Mouse (Mus musculus) G1E (cell line): ENCODE data around the gene Map3k7cl. TPM values are rescaled to one million over a fixed set of nuclear protein-coding genes. Genes with fewer than 3 reads are reported as not detected.

Source experiments
- ATAC-seq: 2 replicates; pipeline ENCODE4 v1.8.0; 2016; ENCODE audit warnings: mild to moderate bottlenecking; ENCODE audit not compliant: insufficient number of reproducible peaks, poor library complexity, low FRiP score, severe bottlenecking; ENCODE audit errors: extremely low read depth
- DNase-seq: peaks from one replicate; pipeline ENCODE4 v3.0.0; 2012; ENCODE audit warnings: low spot score
- H3K27me3 ChIP-seq: 2 replicates; pipeline ENCODE4 v1.6.1; 2012; ENCODE audit warnings: mild to moderate bottlenecking, low read length, inconsistent platforms; ENCODE audit not compliant: insufficient read depth
- H3K36me3 ChIP-seq: replicated peaks from 2 replicates; pipeline ENCODE3; 2012; ENCODE audit warnings: mild to moderate bottlenecking, inconsistent platforms
- H3K4me1 ChIP-seq: 2 replicates; pipeline ENCODE4 v1.6.1; 2012; ENCODE audit warnings: low read depth, low read length, inconsistent platforms, mixed read lengths; ENCODE audit not compliant: insufficient read depth
- H3K4me3 ChIP-seq: 2 replicates; pipeline ENCODE4 v1.5.1; 2012; ENCODE audit warnings: low read depth, mild to moderate bottlenecking, inconsistent platforms, low read length, moderate library complexity, mixed read lengths
- H3K9me3 ChIP-seq: replicated peaks from 2 replicates; pipeline ENCODE4 v1.6.1; 2012; ENCODE audit warnings: inconsistent platforms
- CTCF ChIP-seq: IDR thresholded peaks from 2 replicates; pipeline ENCODE4 v1.5.1; 2012; ENCODE audit warnings: low read depth, low read length, inconsistent platforms, mixed read lengths
- GATA1 ChIP-seq: IDR thresholded peaks from 2 replicates; pipeline ENCODE4 v1.6.1; 2012; ENCODE audit warnings: borderline replicate concordance, low read length, inconsistent platforms, mixed read lengths
- GATA2 ChIP-seq: IDR thresholded peaks from 2 replicates; pipeline ENCODE4 v1.6.1; 2012; ENCODE audit warnings: low read depth, low read length, inconsistent platforms, borderline replicate concordance
- POLR2AphosphoS5 ChIP-seq: IDR thresholded peaks from 2 replicates; pipeline ENCODE4 v1.6.1; 2012; ENCODE audit warnings: low read depth, low read length, inconsistent platforms; ENCODE audit not compliant: insufficient replicate concordance
- TAL1 ChIP-seq: conservative IDR thresholded peaks from 2 replicates; pipeline ENCODE4 v1.6.1; 2012; ENCODE audit warnings: low read depth, low read length, inconsistent platforms, mixed read lengths
- polyA plus RNA-seq: library from polyadenylated mRNA; stranded (reverse); fragments of >175 nt; gene quantifications from 2 replicates; pipeline ENCODE4 v1.2.3, GENCODE M21; 2012
- total RNA-seq, 2 experiments: library from RNA; stranded (forward) in 1 of 2; stranded (reverse) in 1 of 2; fragments of 200-1000 nt in 1 of 2; fragments of >200 nt in 1 of 2; fragmentation: Nextera tagmentation in 1 of 2; gene quantifications; 2 replicates each; pipeline ENCODE4 v1.2.3; 2014 to 2017

Map3k7cl gene
- total and polyA plus RNA-seq, 3 experiments: 0.16 TPM; not detected in 2

DNA sequence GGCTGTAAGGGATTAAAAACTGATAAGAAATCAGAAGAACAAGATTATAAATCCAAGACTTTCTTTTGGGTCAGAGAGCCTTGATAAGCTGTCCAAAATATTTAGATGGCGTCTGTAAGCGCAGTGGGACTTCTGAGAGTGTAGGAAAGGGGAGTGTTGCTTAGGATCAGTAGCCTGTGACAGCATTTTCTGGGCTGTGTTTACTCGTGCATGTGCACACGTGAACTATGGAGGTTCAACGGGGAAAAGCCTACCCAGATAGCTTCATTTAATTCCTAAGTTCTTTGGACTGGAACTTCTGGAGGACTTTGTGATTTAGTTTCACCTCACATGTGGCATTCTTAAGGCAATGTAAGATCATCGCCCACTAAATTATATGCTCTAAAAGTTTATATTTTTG, 29.6 kb downstream of the Map3k7cl start:
- DNase-seq (no peak), ATAC-seq (no peak)
- no peaks in the 10 kb centered on the region for H3K27me3 ChIP-seq
- H3K4me3 ChIP-seq: no peak overlapping the region
- H3K4me1 ChIP-seq: no peaks in the 10 kb centered on the region
- TF ChIP-seq TAL1 (no peak), GATA2 (no peak), GATA1 (no peak), CTCF (no peak), POLR2AphosphoS5 (no peak)
- H3K36me3 ChIP-seq: no peaks in the 10 kb centered on the region
- H3K9me3 ChIP-seq: no peaks in the 10 kb centered on the region

DNA sequence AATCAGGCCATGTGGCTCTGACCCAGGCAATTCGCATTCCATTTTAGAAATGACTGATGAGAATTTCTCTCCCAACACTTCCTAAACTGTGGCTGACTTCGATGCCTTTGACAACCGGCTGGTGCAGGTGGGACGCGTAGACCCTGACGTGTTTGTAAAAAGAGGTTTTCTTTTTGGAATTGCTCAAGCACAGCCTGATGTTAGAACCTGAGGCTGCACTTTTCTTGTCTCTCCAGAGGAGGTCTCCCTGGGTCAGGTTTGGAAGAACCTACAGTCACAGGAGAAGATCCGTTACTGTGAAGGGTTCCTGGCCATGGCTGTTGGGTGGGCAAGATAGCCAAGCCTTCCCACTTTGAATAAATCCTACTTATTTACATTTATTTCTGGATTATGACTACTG, 31.5 kb downstream of the Map3k7cl start:
- H3K4me1 ChIP-seq: no peaks in the 10 kb centered on the region
- DNase-seq: no peak
- TF ChIP-seq GATA2 (no peak), POLR2AphosphoS5 (no peak), TAL1 (no peak), GATA1 (no peak), CTCF (no peak)
- H3K27me3 ChIP-seq: no peaks in the 10 kb centered on the region
- H3K36me3 ChIP-seq: no peaks in the 10 kb centered on the region
- ATAC-seq: no peak
- H3K9me3 ChIP-seq: no peaks in the 10 kb centered on the region
- H3K4me3 ChIP-seq: no peak overlapping the region

DNA sequence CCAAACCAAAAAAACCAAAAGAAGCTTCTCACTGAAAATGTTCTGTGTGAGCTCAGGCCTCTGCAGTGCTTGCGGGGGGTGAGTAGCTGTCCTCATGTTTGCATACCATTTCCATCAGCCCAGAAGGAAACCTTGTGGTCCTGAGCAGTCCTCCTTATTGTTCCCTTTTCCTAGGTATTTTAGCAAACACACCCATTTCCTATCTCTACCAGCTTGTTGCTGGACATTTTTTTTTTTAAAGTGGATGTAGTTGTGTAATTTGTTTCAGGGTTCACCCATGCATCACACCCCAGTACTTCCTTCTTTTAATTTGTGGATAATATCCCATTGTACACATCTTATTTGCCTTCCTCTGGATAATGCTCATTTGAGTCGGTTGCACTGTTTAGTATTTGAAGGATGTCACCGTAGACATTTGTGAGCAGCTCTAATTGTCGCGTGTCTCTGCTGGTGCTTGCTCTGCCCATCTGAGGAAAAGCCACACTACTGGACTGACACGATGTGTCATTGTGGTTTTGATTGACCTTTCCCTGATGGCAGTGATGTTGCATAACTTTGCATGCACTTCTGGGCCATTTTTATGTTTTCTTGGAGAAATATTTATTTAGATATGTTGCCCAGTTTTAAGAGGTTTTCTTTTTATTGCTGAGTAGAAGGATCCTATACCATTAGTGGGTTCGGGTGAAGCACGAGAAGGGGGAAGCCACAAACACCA, 32.6 kb downstream of the Map3k7cl start:
- no peaks in the 10 kb centered on the region for H3K4me1 ChIP-seq
- no peak for TF ChIP-seq GATA1
- no peak for TF ChIP-seq POLR2AphosphoS5
- TF ChIP-seq TAL1: no peak
- TF ChIP-seq GATA2: no peak
- TF ChIP-seq CTCF: no peak
- no peak for DNase-seq
- no peaks in the 10 kb centered on the region for H3K27me3 ChIP-seq
- ATAC-seq: no peak
- H3K9me3 ChIP-seq: no peaks in the 10 kb centered on the region
- no peak overlapping the region for H3K4me3 ChIP-seq
- no peaks in the 10 kb centered on the region for H3K36me3 ChIP-seq

DNA sequence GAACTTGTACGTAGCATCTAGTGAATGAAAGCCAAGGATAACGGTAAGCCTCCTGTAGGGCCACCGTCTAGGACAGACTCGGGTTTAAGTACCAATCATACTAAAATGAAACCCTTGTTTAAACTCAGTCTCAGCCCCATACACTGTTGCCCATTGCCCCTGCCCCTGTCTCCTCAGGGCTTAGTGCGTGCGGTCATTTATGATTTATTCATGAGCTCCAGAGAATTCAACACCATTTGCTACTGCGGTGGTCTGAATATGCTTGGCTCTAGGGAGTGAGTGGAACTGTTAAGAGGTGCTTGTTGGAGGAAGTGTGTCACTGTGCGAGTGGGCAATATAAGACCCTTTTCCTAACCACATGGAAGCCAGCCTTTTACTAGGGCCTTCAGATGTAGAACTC, 34.7 kb downstream of the Map3k7cl start:
- DNase-seq (no peak), ATAC-seq (no peak)
- H3K4me3 ChIP-seq: no peak overlapping the region
- no peaks in the 10 kb centered on the region; the same call in 1 of the 2 replicates for H3K9me3 ChIP-seq
- H3K27me3 ChIP-seq: no peaks in the 10 kb centered on the region
- no peaks in the 10 kb centered on the region for H3K4me1 ChIP-seq
- TF ChIP-seq POLR2AphosphoS5 (no peak), CTCF (no peak), GATA1 (no peak), TAL1 (no peak), GATA2 (no peak)
- no peaks in the 10 kb centered on the region for H3K36me3 ChIP-seq

DNA sequence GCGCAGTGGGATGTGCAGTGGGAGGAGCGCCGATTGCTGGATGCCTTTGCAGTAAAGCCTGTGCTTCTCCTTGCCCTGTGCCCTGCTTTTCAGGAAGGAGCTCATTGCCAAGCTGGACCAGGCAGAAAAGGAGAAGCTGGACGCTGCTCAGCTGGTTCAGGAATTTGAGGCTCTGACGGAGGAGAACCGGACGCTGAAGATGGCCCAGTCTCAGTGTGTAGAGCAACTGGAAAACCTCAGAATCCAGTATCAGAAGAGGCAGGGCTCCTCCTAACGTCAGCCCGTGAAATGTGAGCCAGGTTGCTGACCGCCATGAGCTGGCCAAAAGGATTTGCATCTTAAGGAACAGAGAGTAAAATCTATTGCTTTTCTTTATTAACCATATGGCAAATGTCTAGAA, 41.0 kb downstream of the Map3k7cl start:
- Histone ChIP-seq H3K36me3 (no peaks in the 10 kb centered on the region), H3K4me3 (no peak overlapping the region), H3K9me3 (no peaks in the 10 kb centered on the region; the same call in none of the 2 replicates), H3K4me1 (no peaks in the 10 kb centered on the region), H3K27me3 (no peaks in the 10 kb centered on the region)
- DNase-seq: no peak
- ATAC-seq: no peak
- TF ChIP-seq TAL1 (no peak), CTCF (no peak), GATA1 (no peak), POLR2AphosphoS5 (no peak), GATA2 (no peak)

DNA sequence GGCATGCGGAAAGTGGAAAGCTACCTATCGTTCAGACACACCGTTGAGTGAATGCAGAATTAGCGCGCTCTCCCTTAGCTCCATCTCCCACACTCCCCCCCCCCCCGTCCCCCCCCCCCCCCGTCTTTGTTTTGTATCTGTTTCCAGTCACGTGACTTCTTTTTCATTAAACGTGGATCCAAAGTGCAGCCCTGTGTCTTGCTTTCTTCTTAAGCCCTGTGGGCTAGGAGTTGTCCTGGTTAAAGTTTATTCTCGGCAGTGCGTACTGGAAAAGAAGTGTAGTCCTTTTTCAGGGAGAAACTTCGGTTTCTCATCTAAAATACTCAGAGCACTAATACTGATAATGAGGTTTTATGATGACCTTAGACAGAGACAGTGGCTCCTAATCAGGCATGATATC, 42.0 kb downstream of the Map3k7cl start:
- Histone ChIP-seq H3K27me3 (no peaks in the 10 kb centered on the region), H3K4me3 (no peak overlapping the region), H3K4me1 (no peaks in the 10 kb centered on the region), H3K9me3 (peaks cover 3% of the 10 kb centered on the region), H3K36me3 (no peaks in the 10 kb centered on the region)
- no peak for TF ChIP-seq GATA2
- no peak for TF ChIP-seq TAL1
- no peak for TF ChIP-seq GATA1
- TF ChIP-seq CTCF: no peak
- TF ChIP-seq POLR2AphosphoS5: no peak
- DNase-seq (no peak), ATAC-seq (no peak)
